Mouse (Mus musculus): ENCODE measurements around the gene Rab6b. TPM values are rescaled to one million over a fixed set of nuclear protein-coding genes. Genes with fewer than 3 reads are reported as not detected.

Gene Rab6b
- polyA plus RNA-seq, 1 experiment = 1.1 TPM

GRCm38 (mm10) chr9:103072926-103073515 lies 38.6 kb upstream of the Rab6b start:
- H3K27ac ChIP-seq (ENCODE audit: control insufficient read depth, insufficient read depth, low read depth, low read length) = no peak overlapping the region
- no peak overlapping the region for H3K4me3 ChIP-seq (ENCODE audit: control insufficient read depth, low read depth, low read length)
- H3K27me3 ChIP-seq (ENCODE audit: control insufficient read depth, insufficient read depth, low read length) = no peaks in the 10 kb centered on the region
- H3K36me3 ChIP-seq (ENCODE audit: control insufficient read depth, insufficient read depth, low read length) = no peaks in the 10 kb centered on the region
- no peak for TF ChIP-seq POLR2A (IDR thresholded peaks at IDR 0.05; ENCODE audit: control insufficient read depth, low read depth, low read length)
- no peak for TF ChIP-seq CTCF (IDR thresholded peaks at IDR 0.05; ENCODE audit: control insufficient read depth, insufficient read depth, insufficient replicate concordance, low read depth, low read length)
- H3K4me1 ChIP-seq (ENCODE audit: control insufficient read depth, insufficient read depth, low read length) = no peaks in the 10 kb centered on the region; the same call in 1 of the 2 replicates

DNA sequence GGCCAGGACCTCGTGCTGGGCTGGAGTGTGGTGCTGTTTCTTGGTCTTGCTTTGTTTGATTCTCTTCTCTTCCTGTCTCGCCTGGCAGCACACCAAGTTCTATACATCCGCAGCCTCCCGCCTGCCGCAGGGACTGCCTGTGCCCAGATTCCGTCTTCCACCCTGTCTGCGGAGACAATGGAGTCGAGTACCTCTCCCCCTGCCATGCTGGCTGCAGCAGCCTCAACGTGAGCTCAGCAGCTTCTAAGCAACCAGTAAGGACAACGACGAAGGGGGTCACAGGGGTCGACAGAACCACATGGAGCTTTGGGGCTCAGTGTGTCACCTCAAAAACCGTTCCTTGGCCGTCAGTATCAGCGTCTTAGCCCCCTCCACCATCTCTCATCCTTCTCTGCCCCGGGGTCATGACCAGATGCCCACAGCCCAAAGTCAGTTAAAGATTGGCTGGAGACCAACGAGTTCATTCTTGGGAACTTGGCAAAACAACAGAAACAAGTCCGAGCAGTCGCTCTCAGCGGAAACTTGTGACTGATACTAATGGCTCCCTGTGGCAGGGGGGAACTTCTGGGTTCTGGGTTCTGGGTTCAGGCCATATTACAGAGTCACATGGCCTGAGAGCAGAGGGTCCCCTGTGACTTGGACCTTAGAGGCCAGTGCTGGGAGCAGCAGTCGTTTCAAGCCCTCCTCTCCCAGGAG lies 34.6 kb upstream of the Rab6b start:
- H3K4me1 ChIP-seq (ENCODE audit: control insufficient read depth, insufficient read depth, low read length) = no peaks in the 10 kb centered on the region; the same call in 1 of the 2 replicates
- no peak overlapping the region for H3K27ac ChIP-seq (ENCODE audit: control insufficient read depth, insufficient read depth, low read depth, low read length)
- H3K4me3 ChIP-seq (ENCODE audit: control insufficient read depth, low read depth, low read length) = no peak overlapping the region
- no peaks in the 10 kb centered on the region for H3K27me3 ChIP-seq (ENCODE audit: control insufficient read depth, insufficient read depth, low read length)
- H3K36me3 ChIP-seq (ENCODE audit: control insufficient read depth, insufficient read depth, low read length) = no peaks in the 10 kb centered on the region
- no peak for TF ChIP-seq POLR2A (IDR thresholded peaks at IDR 0.05; ENCODE audit: control insufficient read depth, low read depth, low read length)
- no peak for TF ChIP-seq CTCF (IDR thresholded peaks at IDR 0.05; ENCODE audit: control insufficient read depth, insufficient read depth, insufficient replicate concordance, low read depth, low read length)

- Histone ChIP-seq H3K4me3 (ENCODE audit: control insufficient read depth, low read depth, low read length) (no peak overlapping the region), H3K36me3 (ENCODE audit: control insufficient read depth, insufficient read depth, low read length) (no peaks in the 10 kb centered on the region), H3K27ac (ENCODE audit: control insufficient read depth, insufficient read depth, low read depth, low read length) (no peak overlapping the region), H3K27me3 (ENCODE audit: control insufficient read depth, insufficient read depth, low read length) (no peaks in the 10 kb centered on the region), H3K4me1 (ENCODE audit: control insufficient read depth, insufficient read depth, low read length) (no peaks in the 10 kb centered on the region; the same call in 1 of the 2 replicates)
- no peak for TF ChIP-seq CTCF (IDR thresholded peaks at IDR 0.05; ENCODE audit: control insufficient read depth, insufficient read depth, insufficient replicate concordance, low read depth, low read length)
These were observed 33.3 kb upstream of the Rab6b start for GRCm38 (mm10) chr9:103078194-103078691.

GRCm38 (mm10) chr9:103080211-103080610 lies 31.4 kb upstream of the Rab6b start:
- no peaks in the 10 kb centered on the region; the same call in 1 of the 2 replicates for H3K4me1 ChIP-seq (ENCODE audit: control insufficient read depth, insufficient read depth, low read length)
- no peak overlapping the region for H3K27ac ChIP-seq (ENCODE audit: control insufficient read depth, insufficient read depth, low read depth, low read length)
- H3K27me3 ChIP-seq (ENCODE audit: control insufficient read depth, insufficient read depth, low read length) = no peaks in the 10 kb centered on the region
- H3K36me3 ChIP-seq (ENCODE audit: control insufficient read depth, insufficient read depth, low read length) = no peaks in the 10 kb centered on the region
- no peak overlapping the region for H3K4me3 ChIP-seq (ENCODE audit: control insufficient read depth, low read depth, low read length)
- TF ChIP-seq POLR2A (IDR thresholded peaks at IDR 0.05; ENCODE audit: control insufficient read depth, low read depth, low read length) = no peak
- TF ChIP-seq CTCF (IDR thresholded peaks at IDR 0.05; ENCODE audit: control insufficient read depth, insufficient read depth, insufficient replicate concordance, low read depth, low read length) = no peak

DNA sequence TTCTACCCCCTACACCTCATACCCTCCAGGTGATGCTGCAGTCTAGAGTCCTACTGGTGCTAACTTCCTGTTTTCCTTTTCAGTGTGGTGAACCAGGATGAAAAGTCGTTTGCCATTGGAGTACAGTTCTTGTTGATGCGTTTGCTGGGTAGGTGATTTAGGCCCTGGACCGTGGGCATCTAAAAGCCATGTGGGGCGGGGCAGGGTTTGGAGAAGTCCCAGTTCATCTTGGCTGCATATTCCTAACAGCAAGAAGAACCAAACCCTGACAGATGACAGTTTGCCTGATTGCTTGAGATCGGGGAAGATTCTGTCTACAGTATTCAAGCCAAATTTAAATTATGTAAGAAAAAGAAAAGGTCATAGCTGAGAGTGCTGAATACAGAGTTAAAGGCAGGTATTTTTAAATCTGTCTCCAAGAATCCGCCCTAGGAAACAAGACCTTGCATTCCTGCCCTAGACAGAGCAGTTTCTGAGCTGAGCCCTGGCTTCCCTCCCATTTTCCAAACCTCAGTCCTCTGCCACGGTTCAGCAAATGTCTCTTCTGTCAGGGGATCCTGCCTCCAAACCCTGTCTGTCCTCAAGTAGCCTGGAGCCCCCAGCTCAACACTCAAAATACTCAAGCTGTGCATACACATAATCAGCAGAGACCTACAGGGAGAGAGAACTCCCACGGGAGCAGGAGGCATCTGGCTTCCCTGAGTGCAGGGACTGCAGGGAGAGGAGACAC lies 29.2 kb upstream of the Rab6b start:
- H3K4me1 ChIP-seq (ENCODE audit: control insufficient read depth, insufficient read depth, low read length) = no peaks in the 10 kb centered on the region
- TF ChIP-seq CTCF (IDR thresholded peaks at IDR 0.05; ENCODE audit: control insufficient read depth, insufficient read depth, insufficient replicate concordance, low read depth, low read length) (no peak), POLR2A (IDR thresholded peaks at IDR 0.05; ENCODE audit: control insufficient read depth, low read depth, low read length) (no peak)
- no peak overlapping the region for H3K4me3 ChIP-seq (ENCODE audit: control insufficient read depth, low read depth, low read length)
- no peaks in the 10 kb centered on the region for H3K36me3 ChIP-seq (ENCODE audit: control insufficient read depth, insufficient read depth, low read length)
- no peak overlapping the region for H3K27ac ChIP-seq (ENCODE audit: control insufficient read depth, insufficient read depth, low read depth, low read length)
- no peaks in the 10 kb centered on the region for H3K27me3 ChIP-seq (ENCODE audit: control insufficient read depth, insufficient read depth, low read length)

- H3K36me3 ChIP-seq (ENCODE audit: control insufficient read depth, insufficient read depth, low read length) = no peaks in the 10 kb centered on the region
- no peaks in the 10 kb centered on the region for H3K4me1 ChIP-seq (ENCODE audit: control insufficient read depth, insufficient read depth, low read length)
- no peak for TF ChIP-seq POLR2A (IDR thresholded peaks at IDR 0.05; ENCODE audit: control insufficient read depth, low read depth, low read length)
- TF ChIP-seq CTCF (IDR thresholded peaks at IDR 0.05; ENCODE audit: control insufficient read depth, insufficient read depth, insufficient replicate concordance, low read depth, low read length) = no peak
- no peak overlapping the region for H3K27ac ChIP-seq (ENCODE audit: control insufficient read depth, insufficient read depth, low read depth, low read length)
- H3K27me3 ChIP-seq (ENCODE audit: control insufficient read depth, insufficient read depth, low read length) = no peaks in the 10 kb centered on the region
- no peak overlapping the region for H3K4me3 ChIP-seq (ENCODE audit: control insufficient read depth, low read depth, low read length)
These were observed 28.2 kb upstream of the Rab6b start for GRCm38 (mm10) chr9:103083405-103083804.

GRCm38 (mm10) chr9:103086736-103087135 lies 24.9 kb upstream of the Rab6b start:
- H3K27ac ChIP-seq (ENCODE audit: control insufficient read depth, insufficient read depth, low read depth, low read length) = no peak overlapping the region
- peaks cover 8% of the 10 kb centered on the region for H3K4me1 ChIP-seq (ENCODE audit: control insufficient read depth, insufficient read depth, low read length)
- H3K27me3 ChIP-seq (ENCODE audit: control insufficient read depth, insufficient read depth, low read length) = no peaks in the 10 kb centered on the region
- no peak overlapping the region for H3K4me3 ChIP-seq (ENCODE audit: control insufficient read depth, low read depth, low read length)
- TF ChIP-seq CTCF (IDR thresholded peaks at IDR 0.05; ENCODE audit: control insufficient read depth, insufficient read depth, insufficient replicate concordance, low read depth, low read length) (no peak), POLR2A (IDR thresholded peaks at IDR 0.05; ENCODE audit: control insufficient read depth, low read depth, low read length) (no peak)
- H3K36me3 ChIP-seq (ENCODE audit: control insufficient read depth, insufficient read depth, low read length) = no peaks in the 10 kb centered on the region
